Mouse (Mus musculus) kidney, adult 18-20 months (tissue): ENCODE data around the gene Mrgpra9.
"Not testable (repeated sequence)": the region's sequence is repeated elsewhere in the genome, so short reads cannot be mapped to it uniquely, and the experiment has no call there.

Experiments used
- DNase-seq: peaks from one replicate; pipeline ENCODE4 v3.0.0; 2021

Mrgpra9 gene

DNA sequence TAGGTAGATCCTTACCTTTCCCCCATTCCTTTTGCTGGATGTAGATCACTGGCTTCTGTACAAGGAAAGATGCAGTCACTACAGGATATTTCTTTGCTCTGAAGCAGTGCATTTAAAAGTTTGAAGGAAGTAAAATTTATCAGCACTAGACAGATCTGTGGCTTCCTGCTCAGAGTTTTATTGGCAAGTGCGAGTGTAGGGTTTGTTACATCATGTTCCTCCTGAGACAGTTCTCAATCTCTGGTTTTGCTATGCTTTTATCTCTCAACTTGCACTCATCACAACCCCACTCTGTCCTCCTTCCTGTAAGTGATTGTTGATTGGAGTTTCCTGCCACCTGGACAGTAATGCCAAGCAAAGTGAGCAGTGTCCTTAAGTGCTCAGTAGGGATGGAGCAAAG is at the start of gene Mrgpra9:
Gene Mrgpra9, minus strand, starts transcription at position 79 of the 400 bp plus-strand sequence.
- DNase-seq, result no peak

DNA sequence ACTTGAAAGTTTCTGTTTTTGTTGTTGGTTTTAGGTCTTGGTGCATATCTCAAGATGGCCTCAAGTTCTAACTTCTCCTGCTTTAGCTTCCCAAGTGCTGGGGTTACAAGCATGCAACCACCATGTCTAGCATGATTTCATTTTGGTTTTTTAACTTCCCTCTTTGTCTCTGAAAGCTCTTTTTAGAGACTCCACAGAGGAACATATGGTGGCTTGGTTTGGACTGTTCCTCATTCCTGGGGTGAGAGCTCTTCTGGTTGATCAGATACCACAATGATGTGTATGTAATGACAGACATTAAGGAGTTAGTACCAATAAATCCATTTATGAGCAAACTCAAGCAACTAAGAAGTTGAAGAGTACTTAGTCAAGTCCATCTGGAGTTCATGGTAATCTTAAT is 47.0 kb upstream of the Mrgpra9 start:
- not testable (repeated sequence) for DNase-seq

DNA sequence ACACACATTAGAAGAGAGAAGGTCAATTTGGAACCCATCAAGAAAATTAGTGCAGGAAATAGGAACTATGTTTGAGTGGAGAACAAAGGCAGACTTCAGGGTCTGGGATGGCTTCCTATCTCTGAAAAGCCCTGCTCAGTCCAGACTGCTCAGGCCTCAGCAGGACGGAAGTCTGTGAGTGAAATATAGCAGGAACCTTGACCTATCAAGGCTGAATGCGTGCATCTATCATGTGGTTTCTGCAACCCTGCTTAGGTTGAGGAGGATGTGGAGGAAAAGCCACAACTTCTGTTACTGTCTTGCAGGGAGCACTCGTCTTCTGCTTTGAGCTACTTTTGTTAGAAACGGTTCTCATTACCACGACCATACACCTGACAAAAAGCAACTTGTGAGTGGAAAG is 18.9 kb upstream of the Mrgpra9 start:
- DNase-seq, result not testable (repeated sequence)

DNA sequence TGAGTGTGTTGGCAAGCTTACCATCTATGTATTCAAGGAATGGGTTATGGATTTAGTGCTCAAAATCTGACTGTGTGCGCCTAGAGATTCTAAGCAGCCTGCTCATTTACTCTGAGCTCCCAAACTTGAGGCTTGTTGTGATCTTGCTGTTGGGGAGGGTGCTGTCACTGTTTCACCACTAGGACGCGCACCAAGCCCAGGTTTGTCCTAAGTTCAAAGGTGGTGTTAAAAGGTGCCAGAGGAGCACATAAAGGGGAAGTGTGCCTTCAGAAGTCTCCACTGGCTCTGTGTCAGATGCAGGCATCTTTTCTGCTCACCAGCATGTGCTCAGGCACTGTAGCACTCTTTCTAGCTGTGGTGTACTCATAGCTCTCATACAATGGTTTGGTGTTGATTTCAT is 8.0 kb downstream of the Mrgpra9 start:
- DNase-seq, result no peak

DNA sequence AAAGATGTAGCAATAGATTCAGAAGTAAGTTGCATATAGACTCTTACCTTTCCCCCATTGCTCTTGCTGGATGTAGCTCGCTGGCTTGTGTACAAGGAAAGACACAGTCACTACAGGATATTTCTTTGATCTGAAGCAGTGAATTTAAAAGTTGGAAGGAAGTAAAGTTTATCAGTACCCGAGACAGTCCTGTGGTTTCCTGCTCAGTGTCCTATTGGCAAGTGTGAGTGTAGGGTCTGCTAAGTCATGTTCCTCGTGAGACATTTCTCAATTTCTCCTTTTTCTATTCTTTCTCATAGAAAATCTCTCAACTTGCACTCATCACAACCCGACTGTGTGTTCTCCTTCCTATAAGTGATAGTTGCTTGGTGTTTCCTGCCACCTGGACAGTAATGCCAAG is 47.8 kb downstream of the Mrgpra9 start, which contains the start of gene Mrgpra6:
Gene Mrgpra6, minus strand, starts transcription at position 91 of the 400 bp plus-strand sequence.
- no peak for DNase-seq

DNA sequence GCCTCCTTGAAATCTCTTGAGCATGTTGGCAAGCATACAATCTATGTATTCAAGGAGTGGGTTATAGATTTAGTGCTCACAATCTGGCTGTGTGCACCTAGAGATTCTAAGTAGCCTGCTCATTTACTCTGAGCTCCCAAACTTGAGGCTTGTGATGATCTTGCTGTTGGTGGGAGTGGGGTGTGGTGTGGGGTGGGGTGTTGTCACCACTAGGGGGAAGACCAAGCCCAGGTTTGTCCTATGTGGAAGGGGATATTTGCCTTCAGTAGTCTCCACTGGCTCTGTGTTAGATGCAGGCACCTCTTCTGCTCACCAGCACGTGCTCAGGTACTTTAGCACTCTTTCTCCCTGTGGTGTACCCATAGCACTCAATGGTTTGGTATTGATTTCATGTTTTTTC is 57.4 kb downstream of the Mrgpra9 start:
- DNase-seq, result no peak
